Mouse (Mus musculus): ENCODE data around the gene Gpc5. TPM values are rescaled to one million over a fixed set of nuclear protein-coding genes. Genes with fewer than 3 reads are reported as not detected.

Gpc5 gene
- polyA plus RNA-seq, 1 experiment, result not detected

GRCm38 (mm10) chr14:116538216-116538615, 1446.2 kb downstream of the Gpc5 start:
- H3K4me1 ChIP-seq (ENCODE audit: control insufficient read depth), result no peaks in the 10 kb centered on the region
- H3K36me3 ChIP-seq (ENCODE audit: control insufficient read depth), result no peaks in the 10 kb centered on the region
- H3K9me3 ChIP-seq (ENCODE audit: control insufficient read depth, low read length), result peaks cover 14% of the 10 kb centered on the region
- no peak for TF ChIP-seq TAL1 (IDR thresholded peaks at IDR 0.05; ENCODE audit: low read length)
- no peak for TF ChIP-seq GATA1 (IDR thresholded peaks at IDR 0.05; ENCODE audit: low read length)
- H3K4me3 ChIP-seq (replicated peaks), result no peak overlapping the region
- no peaks in the 10 kb centered on the region for H3K27me3 ChIP-seq (ENCODE audit: control insufficient read depth)

GRCm38 (mm10) chr14:116543746-116544145, 1451.7 kb downstream of the Gpc5 start:
- Histone ChIP-seq H3K9me3 (ENCODE audit: control insufficient read depth, low read length) (peaks cover 12% of the 10 kb centered on the region), H3K27me3 (ENCODE audit: control insufficient read depth) (no peaks in the 10 kb centered on the region), H3K4me1 (ENCODE audit: control insufficient read depth) (no peaks in the 10 kb centered on the region), H3K4me3 (replicated peaks) (no peak overlapping the region), H3K36me3 (ENCODE audit: control insufficient read depth) (no peaks in the 10 kb centered on the region)
- TF ChIP-seq TAL1 (IDR thresholded peaks at IDR 0.05; ENCODE audit: low read length) (no peak), GATA1 (IDR thresholded peaks at IDR 0.05; ENCODE audit: low read length) (no peak)

GRCm38 (mm10) chr14:116551401-116551800, 1459.4 kb downstream of the Gpc5 start:
- no peaks in the 10 kb centered on the region for H3K4me1 ChIP-seq (ENCODE audit: control insufficient read depth)
- peaks cover 2% of the 10 kb centered on the region; the same call in 1 of the 2 replicates for H3K9me3 ChIP-seq (ENCODE audit: control insufficient read depth, low read length)
- H3K36me3 ChIP-seq (ENCODE audit: control insufficient read depth), result no peaks in the 10 kb centered on the region
- TF ChIP-seq TAL1 (IDR thresholded peaks at IDR 0.05; ENCODE audit: low read length) (no peak), GATA1 (IDR thresholded peaks at IDR 0.05; ENCODE audit: low read length) (no peak)
- no peak overlapping the region for H3K4me3 ChIP-seq (replicated peaks)
- no peaks in the 10 kb centered on the region for H3K27me3 ChIP-seq (ENCODE audit: control insufficient read depth)

GRCm38 (mm10) chr14:116553316-116553715, 1461.3 kb downstream of the Gpc5 start:
- Histone ChIP-seq H3K27me3 (ENCODE audit: control insufficient read depth) (no peaks in the 10 kb centered on the region), H3K4me3 (replicated peaks) (no peak overlapping the region), H3K4me1 (ENCODE audit: control insufficient read depth) (no peaks in the 10 kb centered on the region), H3K9me3 (ENCODE audit: control insufficient read depth, low read length) (peaks cover 3% of the 10 kb centered on the region; the same call in 1 of the 2 replicates), H3K36me3 (ENCODE audit: control insufficient read depth) (no peaks in the 10 kb centered on the region)
- TF ChIP-seq GATA1 (IDR thresholded peaks at IDR 0.05; ENCODE audit: low read length) (no peak), TAL1 (IDR thresholded peaks at IDR 0.05; ENCODE audit: low read length) (no peak)

- Histone ChIP-seq H3K9me3 (ENCODE audit: control insufficient read depth, low read length) (0 out of 2 replicates have a peak, but pooled peaks cover 2% of the 10 kb centered on the region), H3K36me3 (ENCODE audit: control insufficient read depth) (no peaks in the 10 kb centered on the region), H3K4me1 (ENCODE audit: control insufficient read depth) (no peaks in the 10 kb centered on the region), H3K27me3 (ENCODE audit: control insufficient read depth) (no peaks in the 10 kb centered on the region), H3K4me3 (replicated peaks) (no peak overlapping the region)
- no peak for TF ChIP-seq TAL1 (IDR thresholded peaks at IDR 0.05; ENCODE audit: low read length)
- no peak for TF ChIP-seq GATA1 (IDR thresholded peaks at IDR 0.05; ENCODE audit: low read length)
Measured at GRCm38 (mm10) chr14:116558141-116558800, 1466.3 kb downstream of the Gpc5 start.

- Histone ChIP-seq H3K36me3 (ENCODE audit: control insufficient read depth) (no peaks in the 10 kb centered on the region), H3K9me3 (ENCODE audit: control insufficient read depth, low read length) (0 out of 2 replicates have a peak, but pooled peaks cover 2% of the 10 kb centered on the region), H3K27me3 (ENCODE audit: control insufficient read depth) (no peaks in the 10 kb centered on the region), H3K4me1 (ENCODE audit: control insufficient read depth) (no peaks in the 10 kb centered on the region), H3K4me3 (replicated peaks) (no peak overlapping the region)
- TF ChIP-seq TAL1 (IDR thresholded peaks at IDR 0.05; ENCODE audit: low read length) (no peak), GATA1 (IDR thresholded peaks at IDR 0.05; ENCODE audit: low read length) (no peak)
Measured at GRCm38 (mm10) chr14:116559990-116560389, 1468.0 kb downstream of the Gpc5 start.
